Mouse (Mus musculus) midbrain, embryonic 13.5 days (tissue): Measurements from ENCODE around the gene Sertad1. TPM values are rescaled to one million over a fixed set of nuclear protein-coding genes. Genes with fewer than 3 reads are reported as not detected.
A peak's percentile ranks its signal among the peaks of the same experiment; 100 is the strongest.

Source experiments
- ATAC-seq: fragments of 200-750 bp; cut with Nextera tagmentation; 2 replicates; pipeline ENCODE4 v1.8.0; 2017; ENCODE audit warnings: mild to moderate bottlenecking, moderate TSS enrichment, moderate library complexity
- H3K27ac ChIP-seq: fragments of 300-500 bp; sonication (generic); 2 replicates; pipeline ENCODE4 v1.5.1; 2015; ENCODE audit warnings: inconsistent platforms, mild to moderate bottlenecking, moderate library complexity
- H3K27me3 ChIP-seq: fragments of 300-500 bp; sonication (generic); 2 replicates; pipeline ENCODE4 v1.6.1; 2015; ENCODE audit warnings: mild to moderate bottlenecking, inconsistent platforms
- H3K36me3 ChIP-seq: fragments of 300-500 bp; sonication (generic); 2 replicates; pipeline ENCODE4 v1.6.1; 2015; ENCODE audit warnings: mild to moderate bottlenecking, inconsistent platforms
- H3K4me1 ChIP-seq: fragments of 300-500 bp; sonication (generic); replicated peaks from 2 replicates; pipeline ENCODE4 v1.6.1; 2015; ENCODE audit warnings: inconsistent platforms
- H3K4me2 ChIP-seq: fragments of 300-500 bp; sonication (generic); replicated peaks from 2 replicates; pipeline ENCODE4 v1.6.1; 2015; ENCODE audit warnings: moderate library complexity, mild to moderate bottlenecking, inconsistent platforms
- H3K4me3 ChIP-seq: fragments of 300-500 bp; sonication (generic); replicated peaks from 2 replicates; pipeline ENCODE4 v1.5.1; 2015; ENCODE audit warnings: mild to moderate bottlenecking, inconsistent platforms
- H3K9ac ChIP-seq: fragments of 300-500 bp; sonication (generic); replicated peaks from 2 replicates; pipeline ENCODE4 v1.6.1; 2015; ENCODE audit warnings: mild to moderate bottlenecking, inconsistent platforms
- H3K9me3 ChIP-seq: fragments of 300-500 bp; sonication (generic); 2 replicates; pipeline ENCODE4 v1.6.1; 2016; ENCODE audit warnings: mild to moderate bottlenecking, inconsistent platforms
- WGBS: fragments of 180-500 bp; shearing (Covaris S2); methylation state at CpG from one replicate; pipeline ENCODE4 v1.1.7; 2015; 5-methylcytosine and 5-hydroxymethylcytosine counted together
- polyA plus RNA-seq: library from polyadenylated mRNA; unstranded; fragments of >200 nt; fragmentation: Nextera tagmentation; extraction: Ambion mirVana; gene quantifications from 2 replicates; pipeline ENCODE4 v1.2.1, GENCODE M21; 2015

Gene Sertad1
- polyA plus RNA-seq: 8.2 and 8.5 TPM in 2 replicates

GRCm38 (mm10) chr7:27486770-27487697, at the start of gene Sertad1:
TSS of gene Sertad1 (plus strand) at chr7:27486910.
- ATAC-seq: peak; percentile 98
- Histone ChIP-seq H3K36me3 (no peaks in the 10 kb centered on the region), H3K9me3 (no peaks in the 10 kb centered on the region), H3K9ac (peak within 1 kb of the TSS; percentile 76), H3K27me3 (peaks cover 23% of the 10 kb centered on the region; the same call in 1 of the 2 replicates), H3K4me2 (peak within 1 kb of the TSS; percentile 59), H3K4me1 (peaks cover 22% of the 10 kb centered on the region; the same call in 1 of the 2 replicates), H3K27ac (peak within 1 kb of the TSS; percentile 86), H3K4me3 (peak within 1 kb of the TSS; percentile 69)
- under 1% methylated on average over 80 of the region's 80 CpGs for WGBS

DNA sequence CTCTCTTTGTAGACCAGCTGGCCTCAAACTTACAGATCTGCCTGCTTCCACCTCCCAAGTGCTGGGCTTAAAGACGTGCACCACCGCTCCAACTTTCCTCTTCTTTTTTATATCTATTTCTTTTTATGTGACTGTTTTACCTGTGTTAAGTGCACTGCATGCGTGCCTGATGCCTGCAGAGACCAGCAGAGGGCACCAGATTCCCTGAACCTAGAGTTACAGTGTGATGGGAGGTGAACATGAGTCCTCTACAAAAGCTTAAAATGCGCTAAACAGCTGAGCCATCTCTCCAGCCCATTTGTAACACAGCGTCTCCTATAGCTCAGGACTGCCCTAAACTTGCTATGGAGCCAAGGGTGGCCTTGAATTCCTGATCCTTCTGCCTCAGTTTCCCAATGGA, 49.2 kb upstream of the Sertad1 start:
- WGBS: 60% methylated on average over 5 of the region's 5 CpGs
- peaks cover 28% of the 10 kb centered on the region for H3K27me3 ChIP-seq
- no peak overlapping the region for H3K4me3 ChIP-seq
- H3K4me1 ChIP-seq: no peaks in the 10 kb centered on the region
- no peak overlapping the region for H3K9ac ChIP-seq
- H3K27ac ChIP-seq: no peak overlapping the region
- no peak overlapping the region for H3K4me2 ChIP-seq
- ATAC-seq: no peak
- 0 out of 2 replicates have a peak, but pooled peaks cover 11% of the 10 kb centered on the region for H3K9me3 ChIP-seq
- H3K36me3 ChIP-seq: peaks cover 12% of the 10 kb centered on the region

GRCm38 (mm10) chr7:27440014-27440413, 46.7 kb upstream of the Sertad1 start:
- Histone ChIP-seq H3K27ac (no peak overlapping the region), H3K36me3 (peaks cover 12% of the 10 kb centered on the region), H3K4me3 (no peak overlapping the region), H3K9ac (no peak overlapping the region), H3K4me1 (no peaks in the 10 kb centered on the region), H3K27me3 (peaks cover 18% of the 10 kb centered on the region), H3K4me2 (no peak overlapping the region), H3K9me3 (0 out of 2 replicates have a peak, but pooled peaks cover 7% of the 10 kb centered on the region)
- WGBS: 79% methylated on average over 4 of the region's 4 CpGs
- ATAC-seq: no peak

GRCm38 (mm10) chr7:27446051-27446450, 40.7 kb upstream of the Sertad1 start:
- Histone ChIP-seq H3K4me3 (peak overlapping the region; percentile 63), H3K4me1 (peaks cover 22% of the 10 kb centered on the region), H3K27ac (peak overlapping the region; percentile 54), H3K9ac (peak overlapping the region; percentile 81), H3K36me3 (peaks cover 4% of the 10 kb centered on the region; the same call in 1 of the 2 replicates), H3K9me3 (no peaks in the 10 kb centered on the region), H3K4me2 (peak overlapping the region; percentile 80), H3K27me3 (peaks cover 29% of the 10 kb centered on the region)
- 2% methylated on average over 18 of the region's 18 CpGs for WGBS
- peak; percentile 10 for ATAC-seq

DNA sequence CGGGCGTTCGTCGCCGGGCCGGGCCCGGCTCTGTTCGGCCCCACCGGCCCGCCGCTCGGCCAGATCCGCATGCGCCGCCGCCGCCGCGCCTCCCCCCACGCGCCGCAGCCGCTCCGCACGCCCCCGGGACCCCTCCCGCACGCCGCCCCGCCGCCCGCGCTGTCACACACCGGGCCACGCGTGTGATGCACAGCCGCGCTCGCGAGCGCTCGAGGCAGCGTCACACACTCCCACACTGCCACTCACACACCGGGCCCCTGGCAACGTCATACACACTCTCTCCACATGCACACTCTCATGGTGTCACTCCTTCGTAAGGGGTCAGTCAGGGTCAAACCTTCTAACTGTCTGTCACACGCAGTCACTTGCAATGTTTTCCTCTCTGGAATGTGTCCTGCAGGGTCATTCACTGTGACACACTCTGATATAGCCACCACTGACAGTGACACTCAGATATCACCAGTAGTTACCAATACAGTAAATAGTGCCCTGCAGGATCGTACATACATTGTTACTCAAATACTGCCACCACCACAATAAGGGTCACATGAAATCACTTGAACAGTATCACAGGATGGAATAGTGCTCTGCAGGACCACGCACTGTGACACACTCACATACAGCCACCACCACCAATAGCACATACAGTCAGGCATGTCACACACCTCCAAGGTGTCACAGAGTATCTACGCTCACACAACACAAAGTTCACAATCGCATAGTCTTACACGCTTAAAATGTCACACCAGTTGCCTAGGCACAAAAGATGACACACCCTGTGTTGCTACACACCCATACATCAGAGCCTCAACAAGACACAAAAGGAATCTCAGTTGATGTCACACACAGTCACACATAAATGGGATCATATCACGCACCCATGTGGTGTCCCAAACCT, 39.9 kb upstream of the Sertad1 start:
- 15% methylated on average over 23 of the region's 53 CpGs for WGBS
- peak overlapping the region; percentile 63 for H3K4me3 ChIP-seq

DNA sequence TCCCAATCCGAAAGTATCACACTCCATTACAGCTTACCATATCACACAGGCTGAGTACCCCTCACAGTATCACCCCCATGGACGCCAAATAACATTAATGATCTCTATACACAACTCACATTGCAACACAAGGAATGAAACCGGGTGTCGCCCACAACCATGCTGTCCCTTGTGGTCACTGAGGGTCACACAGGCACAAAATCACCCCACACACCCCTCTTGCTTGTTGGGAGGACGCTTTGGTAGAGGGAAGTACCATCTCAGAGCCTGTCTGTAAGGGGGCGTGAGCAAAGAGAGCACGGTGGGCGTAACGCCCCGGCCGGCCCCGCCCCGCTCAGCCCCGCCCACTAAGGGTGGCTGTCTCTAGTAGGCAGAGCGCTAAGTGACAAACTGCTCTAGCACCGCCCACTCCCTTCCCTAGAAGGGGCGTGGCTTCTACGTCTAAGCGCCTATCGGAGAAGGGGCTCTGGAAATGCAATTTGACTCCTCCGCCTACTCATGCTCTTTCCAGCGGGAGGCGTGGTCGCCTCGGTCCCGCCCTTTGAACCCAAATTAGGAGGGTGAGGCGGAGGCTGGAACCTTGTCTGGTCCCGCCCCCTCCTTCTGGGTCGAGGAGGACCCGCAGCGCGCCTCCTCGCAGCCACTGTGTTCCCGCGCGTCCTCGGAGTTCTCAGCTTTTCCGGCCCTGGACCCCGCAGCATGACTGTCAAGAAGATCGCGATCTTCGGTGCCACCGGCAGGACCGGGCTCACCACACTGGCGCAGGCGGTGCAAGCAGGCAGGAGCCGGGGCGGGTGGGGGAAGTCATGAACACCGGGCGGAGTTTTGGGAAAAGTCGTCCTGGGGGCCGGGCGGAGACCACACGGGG, 39.1 kb upstream of the Sertad1 start, which contains the start of the genes Sptbn4 and Blvrb:
Gene Sptbn4, minus strand, starts transcription at position 268 of the 868 bp plus-strand sequence.
Gene Blvrb, plus strand, starts transcription at position 560 of the 868 bp plus-strand sequence.
- Histone ChIP-seq H3K9me3 (no peaks in the 10 kb centered on the region), H3K36me3 (no peaks in the 10 kb centered on the region), H3K27ac (peak within 1 kb of the TSS; percentile 54), H3K4me2 (peak within 1 kb of the TSS; percentile 80), H3K9ac (peak within 1 kb of the TSS; percentile 81), H3K27me3 (peaks cover 28% of the 10 kb centered on the region), H3K4me1 (peaks cover 22% of the 10 kb centered on the region), H3K4me3 (peak within 1 kb of the TSS; percentile 63)
- whole genome bisulfite sequencing: 1% methylated on average over 54 of the region's 54 CpGs
- ATAC-seq: peak; percentile 92

More for the DNA sequence above, 39.9 kb upstream of the Sertad1 start:
- Histone ChIP-seq H3K4me2 (peak overlapping the region; percentile 80), H3K27ac (peak overlapping the region; percentile 54), H3K27me3 (peaks cover 28% of the 10 kb centered on the region), H3K4me1 (peaks cover 22% of the 10 kb centered on the region), H3K9me3 (no peaks in the 10 kb centered on the region), H3K9ac (peak overlapping the region; percentile 81), H3K36me3 (no peaks in the 10 kb centered on the region)
- peak; percentile 70 for ATAC-seq

DNA sequence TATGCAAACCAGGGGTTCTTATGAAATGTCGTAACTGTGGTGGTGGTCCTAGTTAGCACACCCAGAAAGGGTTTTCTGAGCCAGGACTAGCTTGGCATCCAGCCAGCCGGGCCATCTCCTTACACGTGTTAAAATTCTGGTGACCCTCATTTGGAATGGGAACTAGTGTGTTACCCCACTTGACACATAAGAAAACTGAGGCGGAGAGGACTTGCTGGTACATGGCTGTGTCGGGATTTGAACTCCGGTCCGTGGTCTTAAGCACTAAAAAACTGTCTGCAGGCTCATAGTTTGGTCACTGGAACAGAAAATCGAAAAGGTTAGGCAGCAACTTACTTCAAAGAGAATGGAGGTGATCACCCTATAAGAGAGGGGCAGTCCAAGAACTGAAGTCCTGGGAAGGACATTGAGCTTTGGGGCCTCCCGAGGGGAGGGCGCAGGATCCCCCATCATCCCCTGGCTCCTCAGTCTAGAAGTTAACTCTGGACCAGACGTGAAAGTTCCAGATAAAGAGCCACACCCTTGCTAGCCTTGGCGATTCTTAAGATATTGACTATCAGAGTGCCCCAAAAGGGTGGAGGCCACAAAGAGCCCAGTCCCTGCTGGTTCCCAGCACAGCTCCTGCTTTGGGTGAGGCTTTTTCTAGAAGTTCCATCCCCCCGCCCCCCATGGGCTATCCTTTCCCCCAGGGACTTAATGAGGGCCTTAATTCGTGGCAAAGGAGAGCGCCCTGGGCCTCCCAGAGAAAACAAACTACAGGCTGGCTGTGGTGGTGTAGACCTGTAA, 38.1 kb upstream of the Sertad1 start:
- whole genome bisulfite sequencing: 57% methylated on average over 15 of the region's 15 CpGs
- Histone ChIP-seq H3K9me3 (no peaks in the 10 kb centered on the region), H3K4me1 (peaks cover 22% of the 10 kb centered on the region), H3K9ac (peak overlapping the region; percentile 54; the same call in 1 of the 2 replicates), H3K36me3 (no peaks in the 10 kb centered on the region), H3K27ac (no peak overlapping the region), H3K4me3 (peak overlapping the region; percentile 63), H3K27me3 (peaks cover 25% of the 10 kb centered on the region), H3K4me2 (peak overlapping the region; percentile 80)
- ATAC-seq: no peak

GRCm38 (mm10) chr7:27449256-27449862, 37.4 kb upstream of the Sertad1 start:
- Histone ChIP-seq H3K9ac (no peak overlapping the region), H3K36me3 (no peaks in the 10 kb centered on the region), H3K27me3 (peaks cover 22% of the 10 kb centered on the region), H3K4me3 (no peak overlapping the region), H3K27ac (no peak overlapping the region), H3K4me1 (peaks cover 22% of the 10 kb centered on the region), H3K4me2 (no peak overlapping the region), H3K9me3 (no peaks in the 10 kb centered on the region)
- WGBS: 62% methylated on average over 10 of the region's 10 CpGs
- ATAC-seq: no peak

GRCm38 (mm10) chr7:27451359-27451758, 35.4 kb upstream of the Sertad1 start:
- no peak overlapping the region for H3K27ac ChIP-seq
- H3K36me3 ChIP-seq: no peaks in the 10 kb centered on the region
- H3K9me3 ChIP-seq: no peaks in the 10 kb centered on the region
- H3K9ac ChIP-seq: no peak overlapping the region
- H3K4me3 ChIP-seq: no peak overlapping the region
- ATAC-seq: no peak
- 93% methylated on average over 2 of the region's 2 CpGs for WGBS
- no peak overlapping the region for H3K4me2 ChIP-seq
- H3K4me1 ChIP-seq: peaks cover 14% of the 10 kb centered on the region
- H3K27me3 ChIP-seq: peaks cover 3% of the 10 kb centered on the region; the same call in 1 of the 2 replicates

GRCm38 (mm10) chr7:27452206-27452770, 34.4 kb upstream of the Sertad1 start:
- ATAC-seq: no peak
- H3K36me3 ChIP-seq: no peaks in the 10 kb centered on the region
- 0 out of 2 replicates have a peak, but pooled peaks cover 3% of the 10 kb centered on the region for H3K27me3 ChIP-seq
- no peak overlapping the region for H3K9ac ChIP-seq
- no peak overlapping the region for H3K27ac ChIP-seq
- no peaks in the 10 kb centered on the region for H3K9me3 ChIP-seq
- H3K4me1 ChIP-seq: peaks cover 9% of the 10 kb centered on the region
- WGBS: 55% methylated on average over 13 of the region's 13 CpGs
- no peak overlapping the region for H3K4me2 ChIP-seq
- H3K4me3 ChIP-seq: no peak overlapping the region
